Mouse (Mus musculus) right cerebral cortex, postnatal 36 days (tissue): ENCODE results near the gene Cnnm2.
"Not testable (repeated sequence)": the region's sequence is repeated elsewhere in the genome, so short reads cannot be mapped to it uniquely, and the experiment has no call there.

Source experiments
- DNase-seq, 2 experiments: peaks; one replicate each; pipeline ENCODE4 v3.0.0; 2022; ENCODE audit warnings: low spot score in 2 of 2, mixed read lengths in 1 of 2

Cnnm2 gene

DNA sequence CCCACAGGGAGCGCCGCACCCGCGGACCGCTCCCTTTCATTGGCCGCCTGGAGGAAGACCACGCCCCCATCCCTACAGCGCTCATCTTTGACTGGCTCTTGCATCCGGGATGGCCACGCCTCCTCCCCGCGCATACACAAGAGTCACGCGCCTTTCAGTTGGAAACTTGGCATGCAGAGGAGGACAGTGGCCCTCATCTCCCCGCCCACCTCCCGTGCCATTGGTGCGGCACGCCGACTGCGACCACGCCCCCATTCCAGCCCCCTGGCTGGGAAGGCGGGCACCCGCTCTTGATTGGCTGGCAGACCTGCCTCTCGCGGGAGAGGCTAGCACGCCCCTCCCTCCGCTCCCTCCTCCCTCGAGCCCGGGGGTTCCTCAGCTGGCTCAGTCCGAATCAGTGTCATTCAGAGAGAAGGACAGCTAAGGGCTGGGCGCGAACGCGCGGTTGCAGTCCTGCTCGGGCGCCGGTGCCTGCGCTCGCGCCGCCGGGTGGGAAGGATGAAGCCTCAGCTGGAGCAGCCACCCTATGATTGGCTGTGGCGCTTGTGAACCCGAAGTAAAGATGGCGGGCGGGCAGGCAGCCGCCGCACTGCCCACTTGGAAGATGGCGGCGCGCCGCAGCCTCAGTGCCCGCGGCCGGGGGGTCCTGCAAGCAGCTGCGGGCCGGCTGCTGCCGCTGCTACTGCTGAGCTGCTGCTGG lies at the start of gene Cnnm2:
TSS of gene Cnnm2 (plus strand) at position 350 of the 700 bp plus-strand sequence.
- peak; percentile 100 for DNase-seq

DNA sequence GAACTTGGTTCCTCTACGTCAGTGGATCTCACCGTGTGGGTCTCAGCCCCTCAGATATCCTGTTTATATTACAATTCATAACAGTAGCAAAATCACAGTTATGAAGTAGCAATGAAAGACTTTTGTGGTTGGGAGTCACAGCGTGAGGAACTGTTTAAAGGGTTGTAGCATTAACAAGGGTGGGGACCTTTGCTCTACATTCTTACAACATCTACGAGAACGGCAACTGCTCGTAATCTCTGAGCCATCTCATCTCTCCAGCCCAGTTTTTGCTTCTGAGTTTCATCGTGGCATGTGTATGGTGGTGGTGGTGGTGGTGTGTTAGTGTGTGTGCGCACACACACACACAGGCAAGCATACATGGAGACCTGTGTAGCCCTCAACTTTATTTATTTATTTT lies 47.2 kb upstream of the Cnnm2 start:
- no peak for DNase-seq

DNA sequence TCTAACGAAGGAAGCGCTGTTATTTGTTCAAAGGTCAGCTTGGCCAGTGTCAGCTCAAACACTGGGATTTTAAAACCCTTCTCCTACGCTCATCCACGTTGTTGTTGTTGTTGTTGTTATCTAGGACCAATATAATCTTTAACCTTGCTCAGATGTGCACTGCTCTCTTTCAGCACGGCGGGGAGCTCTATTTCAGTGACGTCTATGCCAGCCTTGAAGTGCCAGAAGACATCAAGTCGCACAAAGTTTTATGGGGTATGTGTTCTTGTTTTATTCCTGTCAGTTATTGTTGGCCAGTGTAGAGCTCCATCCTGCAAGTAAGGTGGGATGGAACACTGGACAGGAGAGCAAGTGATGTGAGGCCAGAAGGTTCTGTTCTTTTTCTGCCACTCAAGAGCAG lies 46.4 kb upstream of the Cnnm2 start:
- no peak for DNase-seq

DNA sequence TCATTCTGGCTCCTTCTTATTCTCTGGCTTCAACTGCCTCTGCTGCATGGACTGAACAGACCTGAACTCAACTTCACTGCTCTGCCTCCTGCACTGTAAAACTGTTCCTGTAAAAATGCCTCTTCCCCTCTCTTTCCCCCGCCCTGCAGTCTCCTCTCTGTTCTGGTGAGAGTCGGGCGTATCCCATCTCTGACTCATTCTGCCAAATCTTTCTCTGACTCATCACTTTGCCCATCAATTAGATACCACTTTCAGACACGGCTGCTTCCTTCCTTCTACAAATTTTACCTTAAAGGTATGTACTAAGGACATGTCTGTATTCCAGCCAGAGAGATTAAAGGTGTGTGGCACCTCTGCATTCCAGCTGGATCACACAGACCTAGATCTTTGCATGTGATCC lies 43.2 kb upstream of the Cnnm2 start:
- no peak for DNase-seq

DNA sequence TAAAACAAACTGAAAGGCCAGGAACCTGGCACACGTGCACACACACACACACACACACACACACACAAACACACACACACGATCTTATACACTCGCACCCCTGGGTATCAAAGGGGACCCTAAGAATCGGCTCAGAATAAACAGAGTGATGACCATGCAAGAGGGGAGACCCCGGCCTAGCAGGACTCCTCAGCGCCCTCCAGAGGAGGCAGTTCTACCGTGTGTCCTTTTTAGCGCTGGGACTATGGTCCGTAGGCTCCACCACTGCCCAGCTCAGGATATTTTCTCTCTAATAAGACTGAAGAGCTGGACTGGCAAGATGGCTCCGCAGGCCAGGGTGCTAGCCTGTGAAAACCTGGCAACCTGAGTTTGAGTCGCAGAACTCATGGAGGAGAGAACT lies 37.0 kb upstream of the Cnnm2 start:
- no peak for DNase-seq

DNA sequence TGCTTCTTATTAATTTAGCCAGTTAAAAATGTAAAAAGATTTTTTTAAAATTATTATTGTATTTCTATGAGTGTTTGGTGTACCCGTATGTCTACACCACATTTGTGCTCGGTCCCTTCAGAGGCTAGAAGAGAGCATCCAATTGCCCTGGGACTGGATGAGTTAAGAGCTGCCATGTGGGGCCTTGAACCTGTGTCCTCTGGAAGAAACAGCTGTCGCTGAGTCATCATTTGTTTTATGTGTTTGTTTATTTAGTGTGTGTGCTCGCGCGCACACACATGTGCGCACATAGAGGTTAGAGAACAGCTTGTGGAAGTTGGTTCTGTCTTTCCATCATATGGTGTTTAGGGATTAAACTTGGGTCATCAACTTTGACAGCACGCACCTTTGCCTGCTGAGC lies 35.3 kb upstream of the Cnnm2 start:
- no peak for DNase-seq

DNA sequence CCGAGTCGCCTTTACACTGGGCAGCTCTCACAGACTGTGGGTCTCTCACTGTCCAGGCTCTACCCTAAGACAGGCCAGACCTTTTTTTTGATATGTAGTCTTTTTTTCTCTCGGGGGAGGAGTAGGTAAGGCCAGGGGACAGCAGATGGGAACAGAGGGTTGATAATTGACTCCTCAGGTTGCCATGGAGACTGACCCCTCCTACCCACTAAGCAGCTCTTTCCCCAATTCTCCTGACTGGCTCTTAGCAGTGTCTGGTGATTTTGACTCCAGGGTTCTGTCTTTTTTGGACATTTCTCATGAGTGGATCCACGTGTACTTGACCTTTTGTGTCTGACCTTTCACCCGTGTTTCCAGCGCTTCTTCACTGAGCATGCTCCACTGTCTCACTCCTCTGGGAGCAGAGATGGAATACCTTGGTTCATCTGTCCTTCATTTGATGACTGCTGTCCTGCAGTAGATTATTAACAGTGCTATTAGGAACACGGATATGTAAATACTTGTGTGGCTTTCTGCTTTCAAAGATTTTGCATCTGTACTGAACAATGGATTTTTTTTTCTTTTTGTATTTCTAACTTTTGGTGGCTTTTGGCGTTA lies 34.2 kb upstream of the Cnnm2 start:
- DNase-seq: no peak

DNA sequence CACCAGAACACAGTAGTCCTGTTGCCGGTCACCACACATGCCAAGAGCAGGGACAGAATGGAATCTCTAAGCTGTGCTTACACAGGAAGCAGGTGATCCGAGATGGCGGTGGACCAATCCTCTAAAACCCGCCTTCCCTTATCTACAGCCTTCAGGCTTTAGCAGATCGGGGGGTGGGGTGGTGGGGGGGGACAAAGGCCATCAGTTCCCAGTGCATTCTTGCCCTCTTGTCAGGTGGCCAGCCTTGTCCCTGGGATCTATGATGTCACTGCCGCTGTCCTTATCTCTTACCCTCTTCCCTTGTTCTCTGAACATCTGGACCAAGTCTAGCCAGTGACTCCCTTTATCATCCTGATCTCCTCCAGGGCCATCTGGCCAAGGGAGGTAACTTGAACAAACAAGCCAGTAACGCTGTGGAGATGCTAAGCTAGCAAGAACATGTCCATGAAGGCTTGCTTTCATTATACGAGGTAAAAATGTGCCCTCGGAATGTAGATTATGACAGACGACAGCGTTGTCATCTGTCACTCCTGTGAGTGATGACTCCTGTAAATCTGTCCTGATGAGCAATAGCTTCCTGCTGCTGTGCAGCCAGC lies 33.4 kb upstream of the Cnnm2 start:
- no peak for DNase-seq

DNA sequence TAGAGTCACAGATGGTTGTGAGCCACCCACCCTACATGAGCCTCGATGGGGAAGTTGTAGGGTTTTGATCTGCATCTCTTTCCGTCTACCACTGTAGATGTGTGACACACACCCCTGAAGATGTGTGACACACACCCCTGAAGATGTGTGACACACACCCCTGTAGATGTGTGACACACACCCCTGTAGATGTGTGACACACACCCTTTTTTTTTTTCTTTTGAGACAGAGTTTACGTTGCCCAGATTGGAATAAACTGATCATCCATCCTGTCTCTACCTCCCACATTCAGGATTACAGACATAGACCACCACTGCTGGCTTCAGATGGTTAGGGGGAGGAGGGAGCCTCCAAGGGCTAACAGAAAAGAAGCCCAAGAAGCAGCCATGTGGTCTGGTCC lies 32.5 kb upstream of the Cnnm2 start:
- no peak for DNase-seq

DNA sequence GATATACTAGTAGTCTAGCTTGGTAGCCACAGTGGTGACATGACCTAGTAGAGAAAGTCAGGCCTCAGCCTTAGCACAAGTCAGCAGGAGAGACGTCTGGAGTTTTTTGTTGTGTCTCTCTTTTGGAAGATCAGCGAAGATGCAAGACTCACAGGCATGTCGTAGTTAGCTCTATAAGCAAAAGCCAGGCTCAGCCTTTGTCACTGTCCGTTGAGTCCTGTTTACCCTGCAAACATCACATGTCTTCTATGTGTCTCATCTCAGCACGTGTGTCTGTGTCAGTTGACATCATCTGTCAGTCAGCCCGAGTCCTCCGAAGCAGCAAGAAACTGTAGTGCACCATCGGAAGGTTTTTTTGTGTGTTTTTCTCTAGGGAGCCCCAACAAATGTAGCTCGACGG lies 30.0 kb upstream of the Cnnm2 start:
- DNase-seq: no peak

DNA sequence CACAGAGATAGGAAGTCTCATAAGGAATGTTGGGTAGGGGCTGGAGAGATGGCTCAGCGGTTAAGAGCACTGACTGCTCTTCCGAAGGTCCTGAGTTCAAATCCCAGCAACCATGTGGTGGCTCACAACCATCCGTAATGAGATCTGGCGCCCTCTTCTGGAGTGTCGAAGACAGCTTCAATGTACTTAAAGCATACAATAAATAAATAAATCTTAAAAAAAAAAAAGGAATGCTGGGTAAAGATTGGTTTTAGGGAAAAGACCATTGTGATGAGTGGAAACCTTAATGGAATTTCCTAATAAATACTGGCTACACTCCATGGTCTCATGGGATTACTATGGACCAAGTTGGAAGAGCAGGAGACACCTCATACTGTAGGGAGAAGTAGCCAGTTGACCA lies 28.7 kb upstream of the Cnnm2 start:
- not testable (repeated sequence) for DNase-seq

DNA sequence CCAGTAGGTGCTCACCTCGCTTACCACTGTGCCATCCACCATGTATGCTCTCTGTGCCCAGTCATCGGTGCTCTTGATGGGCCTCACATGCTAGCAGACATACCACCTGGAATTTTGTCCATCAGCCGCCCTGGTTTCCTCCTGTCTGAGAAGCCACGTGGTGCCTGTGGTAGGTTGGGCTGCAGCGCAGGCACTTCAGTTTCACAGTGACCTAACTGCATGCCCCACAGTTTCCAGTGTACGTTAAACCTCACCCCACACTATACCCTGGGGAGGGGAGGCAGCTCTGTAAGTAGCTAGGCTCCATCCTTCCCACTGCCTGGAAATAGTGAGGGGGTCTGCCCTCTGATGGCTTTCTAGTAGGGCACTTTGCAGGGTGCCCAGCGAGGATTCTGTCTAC lies 27.8 kb upstream of the Cnnm2 start:
- no peak for DNase-seq

DNA sequence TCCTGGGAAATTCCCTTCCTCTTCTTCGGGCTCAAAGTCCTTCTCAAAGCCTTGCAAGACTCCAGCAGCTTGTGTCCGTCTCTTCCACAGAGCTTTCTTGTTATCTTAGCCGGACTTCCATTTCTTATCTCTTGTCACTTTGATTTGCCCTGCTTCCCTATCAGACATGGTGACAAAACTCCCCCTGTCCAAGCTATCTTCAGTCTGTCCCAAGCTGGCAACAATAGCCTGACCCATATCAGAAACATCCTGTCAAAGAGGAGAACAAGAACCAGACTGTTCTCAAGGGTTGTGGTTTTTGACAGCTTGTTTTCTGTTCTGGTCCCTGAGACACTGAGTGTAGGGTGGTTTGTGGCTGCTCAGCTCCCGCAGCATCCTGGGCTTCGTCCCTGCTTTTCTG lies 26.2 kb upstream of the Cnnm2 start:
- DNase-seq: no peak

DNA sequence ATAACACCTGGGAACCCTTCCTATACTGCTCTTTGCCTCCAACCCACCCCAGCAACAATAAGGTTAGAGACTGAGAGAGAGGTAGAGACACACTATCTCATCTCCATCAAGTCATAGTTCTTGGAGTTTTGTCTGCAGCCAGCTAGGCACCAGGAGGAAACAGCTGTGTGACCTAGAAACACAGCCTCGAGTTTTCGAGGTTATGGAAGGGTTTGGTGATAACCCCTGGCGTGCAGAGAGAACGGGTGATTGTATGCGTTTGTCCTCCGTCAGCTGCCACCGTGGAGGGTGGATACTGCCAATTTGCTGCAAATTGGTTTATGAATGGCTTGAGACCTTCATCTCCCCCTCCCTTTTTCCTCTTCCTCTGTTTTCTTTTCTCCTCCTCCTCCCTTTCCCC lies 24.3 kb upstream of the Cnnm2 start:
- DNase-seq: no peak

DNA sequence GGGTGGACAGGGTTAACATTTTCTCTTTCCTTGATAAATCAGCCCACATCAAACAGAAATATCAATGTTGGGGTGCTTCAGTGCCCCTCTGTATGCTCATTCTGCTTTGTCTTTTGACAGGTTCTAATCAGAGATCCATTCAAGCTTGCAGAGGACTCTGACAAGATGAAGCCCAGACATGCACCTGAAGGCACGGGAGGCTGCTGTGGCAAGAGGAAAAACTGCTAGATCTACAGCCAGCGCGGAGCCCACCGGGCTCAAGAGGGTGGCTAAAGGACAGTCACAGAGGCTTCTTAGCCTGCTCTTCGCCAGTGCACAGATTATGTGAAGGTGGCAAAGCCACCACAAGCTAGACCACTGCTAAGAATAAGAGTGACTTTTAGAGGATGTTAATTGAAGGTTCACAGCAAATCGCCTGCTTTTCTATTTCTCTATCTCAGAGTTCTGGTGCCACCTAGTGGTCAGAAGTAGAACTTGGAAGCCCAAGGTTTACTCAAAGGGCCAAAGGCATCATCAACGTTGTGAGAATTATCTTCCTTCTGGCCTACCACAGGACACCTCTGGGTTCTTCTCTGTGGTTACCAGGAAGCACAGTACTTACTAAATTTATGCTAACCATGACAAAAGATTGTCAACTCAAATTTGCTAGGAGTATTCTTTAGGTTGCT lies 20.9 kb upstream of the Cnnm2 start:
- DNase-seq: peak; percentile 22 to 39

DNA sequence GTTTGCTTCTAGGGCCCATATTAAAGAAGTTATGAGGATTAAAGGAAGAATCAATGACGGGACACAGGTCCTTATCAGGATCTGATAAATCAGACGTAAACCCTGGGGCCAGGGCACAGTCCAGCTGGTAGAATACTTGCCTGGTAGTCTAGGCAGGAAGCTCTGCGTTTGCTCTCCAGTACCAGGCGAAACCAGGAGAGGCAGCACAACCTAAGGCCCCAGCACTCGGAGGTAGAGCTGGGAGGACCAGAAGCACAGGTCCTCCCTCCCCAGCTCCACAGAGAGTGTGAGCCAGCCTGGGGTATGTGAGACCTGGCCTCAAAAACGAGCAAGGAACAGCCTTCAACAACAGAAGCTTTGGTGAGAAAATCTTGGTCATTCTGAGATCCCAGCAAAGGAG lies 19.8 kb upstream of the Cnnm2 start:
- no peak for DNase-seq

DNA sequence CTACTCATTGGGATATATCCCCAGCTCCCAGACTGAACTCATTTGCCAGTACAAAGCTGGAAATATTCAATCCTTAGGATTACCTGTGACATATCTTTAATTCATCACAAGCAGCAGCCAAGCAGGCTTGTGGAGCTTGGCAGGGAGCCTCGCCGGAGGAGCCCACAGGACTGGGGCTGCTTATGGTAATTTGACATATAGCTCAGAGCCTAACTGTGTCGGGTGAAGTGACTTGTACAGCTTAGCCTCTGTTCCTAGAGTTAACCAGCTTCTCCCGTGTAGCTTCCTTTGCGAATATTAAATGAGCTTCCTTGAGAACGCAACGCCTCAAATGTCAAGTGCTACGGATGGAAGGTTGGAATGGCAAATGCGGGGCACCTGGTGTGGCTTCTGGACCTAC lies 16.7 kb upstream of the Cnnm2 start:
- no peak for DNase-seq

DNA sequence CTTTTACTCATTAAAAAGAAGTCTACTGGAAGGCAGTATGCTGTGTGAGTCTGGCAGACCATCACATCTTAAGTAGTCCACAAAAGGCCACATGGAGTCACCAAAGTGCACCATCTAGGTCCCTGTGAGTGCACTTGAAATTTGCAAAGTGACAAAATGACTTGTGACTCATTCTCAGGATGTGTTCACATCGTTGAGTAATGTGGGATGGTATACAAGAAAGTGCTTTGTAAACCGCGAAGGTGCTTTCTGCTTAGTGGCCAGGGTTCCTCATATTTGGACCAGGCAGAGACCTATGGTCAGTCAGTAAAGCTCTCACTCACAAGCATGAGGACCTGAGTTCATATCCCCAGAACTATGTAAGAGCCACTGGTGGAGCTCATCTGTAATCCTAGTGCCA lies 13.6 kb upstream of the Cnnm2 start:
- no peak for DNase-seq

DNA sequence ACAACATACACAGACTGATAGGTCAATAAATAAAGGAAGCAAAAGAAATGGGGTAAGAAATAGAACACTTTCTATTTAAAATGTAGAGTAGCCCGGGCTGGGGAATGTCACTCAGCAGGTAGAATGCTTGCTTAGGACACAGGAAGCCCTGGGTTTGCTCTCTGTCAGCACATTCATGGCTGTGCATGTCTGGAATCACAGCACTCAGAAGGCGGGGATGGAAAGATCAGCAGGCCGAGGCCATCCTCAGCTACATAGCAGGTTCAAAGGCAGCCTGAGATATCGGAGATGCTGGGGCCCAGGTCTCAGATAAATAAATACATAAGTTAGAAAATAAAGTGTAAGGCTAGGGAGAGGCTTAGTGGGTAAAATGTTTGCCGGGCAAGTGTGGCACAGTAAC lies 9.2 kb upstream of the Cnnm2 start:
- no peak for DNase-seq

DNA sequence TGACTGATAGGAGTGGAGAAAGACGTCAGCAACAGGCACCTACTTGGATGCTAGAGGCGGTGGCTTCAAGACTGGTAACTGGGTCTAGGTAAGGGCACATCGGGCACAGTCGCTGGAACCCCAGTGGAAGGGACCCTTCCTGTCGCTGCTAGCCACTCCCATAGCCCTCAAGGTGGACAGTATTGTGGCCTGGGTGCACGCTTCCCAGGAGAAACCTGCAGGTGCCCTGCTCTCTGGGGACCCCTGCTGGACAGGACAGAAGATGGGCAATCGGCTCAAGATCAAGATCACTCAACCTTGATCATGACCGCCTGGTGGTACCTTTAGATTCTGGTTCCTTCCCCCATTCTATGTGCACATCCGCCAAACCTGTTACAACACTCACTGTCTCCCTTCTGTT lies 6.3 kb upstream of the Cnnm2 start:
- no peak for DNase-seq

DNA sequence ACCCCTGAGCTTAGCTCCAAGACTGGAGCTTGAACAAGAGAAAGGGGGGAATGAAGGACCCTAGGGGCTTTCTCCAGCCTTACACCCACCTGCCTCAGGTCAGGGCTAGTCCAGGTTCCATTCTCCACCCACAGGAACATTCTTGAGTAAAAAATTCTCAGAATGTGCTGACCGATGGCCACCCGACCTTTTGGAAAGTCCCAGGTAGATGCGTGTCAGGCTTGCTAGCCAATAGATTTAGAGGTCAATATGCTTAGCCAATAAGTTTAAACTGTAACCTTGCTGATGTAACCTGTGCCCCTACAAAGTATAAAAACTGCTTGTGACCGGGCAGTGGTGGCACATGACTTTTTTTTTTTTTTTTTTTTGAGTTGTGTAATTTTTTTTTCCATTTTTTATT lies 5.2 kb upstream of the Cnnm2 start:
- DNase-seq: no peak

DNA sequence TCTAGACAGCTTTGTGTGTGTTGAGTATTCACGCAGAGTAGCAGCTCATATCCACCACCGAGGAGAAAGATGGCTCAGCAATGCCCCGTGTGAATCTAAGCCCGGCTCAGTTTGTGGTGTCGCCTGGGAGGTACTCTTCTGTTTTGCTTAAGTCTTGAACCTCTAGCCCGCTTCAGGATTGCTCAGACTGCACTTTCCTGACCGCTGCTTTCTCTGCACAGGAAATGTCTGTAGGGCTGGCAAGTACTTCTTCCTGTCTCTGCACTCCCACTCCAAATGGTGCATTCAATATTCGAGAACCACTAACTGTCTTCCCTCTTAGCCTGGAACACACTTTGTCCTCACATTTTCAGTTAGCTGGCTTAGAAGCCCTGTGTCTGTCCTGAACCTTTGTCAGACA lies 2.3 kb upstream of the Cnnm2 start:
- no peak for DNase-seq

DNA sequence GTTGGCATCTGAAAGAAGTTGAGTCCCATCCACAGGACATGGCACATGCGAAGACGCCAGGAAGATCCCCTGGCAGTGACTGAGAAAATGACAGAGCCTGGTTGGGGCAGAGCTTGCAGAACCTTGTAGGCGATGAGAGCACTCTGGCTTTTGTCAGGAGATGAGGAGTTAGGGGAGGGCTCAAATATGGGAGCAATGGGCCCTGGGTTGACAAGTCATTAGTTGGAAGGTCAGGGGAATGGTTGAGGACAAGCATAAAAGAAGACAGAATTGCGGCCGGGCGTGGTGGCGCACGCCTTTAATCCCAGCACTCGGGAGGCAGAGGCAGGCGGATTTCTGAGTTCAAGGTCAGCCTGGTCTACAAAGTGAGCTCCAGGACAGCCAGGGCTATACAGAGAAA lies 1.5 kb upstream of the Cnnm2 start:
- not testable (repeated sequence) for DNase-seq
